Mouse (Mus musculus): ENCODE results near the gene Cirbp.

DNA sequence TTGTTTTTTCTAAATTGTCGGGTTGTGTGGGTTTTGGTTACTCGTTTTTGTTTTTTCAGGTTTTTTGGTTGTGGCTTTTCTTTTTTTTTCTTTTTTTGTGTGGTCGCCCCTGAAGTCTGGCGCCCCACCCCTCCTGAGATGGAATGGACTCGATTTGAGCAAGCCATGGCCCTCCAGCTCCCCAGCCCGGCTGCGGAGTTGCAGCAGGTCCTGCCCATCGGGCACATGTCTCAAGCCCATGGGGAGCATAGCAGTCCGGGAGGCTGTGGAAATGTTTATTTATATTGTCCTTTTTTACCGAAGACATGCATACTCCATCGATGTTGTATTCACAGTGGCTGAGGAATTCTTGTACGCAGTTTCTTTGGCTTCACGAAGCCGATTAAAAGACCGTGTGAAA is 5.5 kb downstream of the Cirbp start:
- TF ChIP-seq CTCF (IDR thresholded peaks at IDR 0.05; ENCODE audit: control insufficient read depth, insufficient read depth, insufficient replicate concordance, low read depth, low read length) (no peak), POLR2A (IDR thresholded peaks at IDR 0.05; ENCODE audit: control insufficient read depth, low read depth, low read length) (no peak)

Measured in testis, adult 2 months (tissue).